In genomic region chr16:85298559-85298958, GRCm38 (mm10) we compare ENCODE assay signal across 14 mouse cellular contexts.
"Had no signal": no experiment of that assay in that cellular context is flagged by ENCODE, and none has a peak within 500 bp of the region (broad histone marks: within the 10 kb centered on the region; RNA-seq: fewer than 3 reads in every experiment).

No protein-coding gene starts in this region.

- H3K27me3 ChIP-seq: midbrain, embryonic 13.5 days; midbrain, embryonic 15.5 days; neural tube, embryonic 12.5 days; stomach, embryonic 15.5 days had no signal

- DNase-seq: lung, adult 18-20 months; lung, embryonic 14.5 days; lung, postnatal 14 days; lung, postnatal 4 days; right cerebral cortex, postnatal 14 days; thymus, adult 2 months; thymus, postnatal 25 days; thymus, postnatal 4 days had no signal

- H3K9me3 ChIP-seq: midbrain, embryonic 13.5 days; midbrain, embryonic 15.5 days; neural tube, embryonic 12.5 days; stomach, embryonic 15.5 days had no signal

- H3K27ac ChIP-seq: midbrain, embryonic 13.5 days; midbrain, embryonic 15.5 days; neural tube, embryonic 12.5 days; stomach, embryonic 15.5 days; stomach, postnatal 0 days had no signal

- H3K9ac ChIP-seq: lung, embryonic 14.5 days; midbrain, embryonic 13.5 days; midbrain, embryonic 15.5 days; neural tube, embryonic 12.5 days; stomach, embryonic 15.5 days had no signal

- H3K4me2 ChIP-seq: lung, embryonic 14.5 days; midbrain, embryonic 11.5 days; midbrain, embryonic 13.5 days; midbrain, embryonic 15.5 days; neural tube, embryonic 12.5 days; stomach, embryonic 15.5 days had no signal

- ATAC-seq: midbrain, embryonic 13.5 days; midbrain, embryonic 15.5 days had no signal

- H3K4me1 ChIP-seq: neural tube, embryonic 12.5 days; stomach, embryonic 15.5 days had no signal

- H3K4me3 ChIP-seq: midbrain, embryonic 13.5 days; midbrain, embryonic 15.5 days; neural tube, embryonic 12.5 days; stomach, embryonic 15.5 days had no signal

- H3K36me3 ChIP-seq: midbrain, embryonic 13.5 days; midbrain, embryonic 15.5 days; neural tube, embryonic 12.5 days; stomach, embryonic 15.5 days had no signal
